Mouse (Mus musculus) liver, postnatal 0 days (tissue): Measurements from ENCODE around the gene Arhgef18. TPM values are rescaled to one million over a fixed set of nuclear protein-coding genes. Genes with fewer than 3 reads are reported as not detected.
A peak's percentile ranks its signal among the peaks of the same experiment; 100 is the strongest.

Experiments
- ATAC-seq: fragments of 200-750 bp; cut with Nextera tagmentation; 2 replicates; pipeline ENCODE4 v1.8.0; 2017; ENCODE audit warnings: mild to moderate bottlenecking, moderate library complexity
- DNase-seq: peaks from one replicate; pipeline ENCODE4 v3.0.0-alpha.2; 2016
- H3K27ac ChIP-seq: fragments of 300-500 bp; sonication (generic); 2 replicates; pipeline ENCODE4 v1.5.1; 2014; ENCODE audit warnings: antibody characterized with exemption, moderate library complexity, mild to moderate bottlenecking, low read depth
- H3K27me3 ChIP-seq: fragments of 300-500 bp; sonication (generic); 2 replicates; pipeline ENCODE4 v1.6.1; 2014; ENCODE audit warnings: low read length, control low read depth, mixed read lengths; ENCODE audit not compliant: insufficient read depth
- H3K36me3 ChIP-seq: fragments of 300-500 bp; sonication (generic); replicated peaks from 2 replicates; pipeline ENCODE4 v1.6.1; 2014; ENCODE audit warnings: mild to moderate bottlenecking, control low read depth, low read length, moderate library complexity, mixed read lengths; ENCODE audit not compliant: insufficient read depth
- H3K4me1 ChIP-seq: fragments of 300-500 bp; sonication (generic); 2 replicates; pipeline ENCODE4 v1.6.1; 2014; ENCODE audit warnings: antibody characterized with exemption, mild to moderate bottlenecking, control low read depth; ENCODE audit not compliant: insufficient read depth
- H3K4me2 ChIP-seq: fragments of 300-500 bp; sonication (generic); 2 replicates; pipeline ENCODE4 v1.6.1; 2014; ENCODE audit warnings: low read depth, mild to moderate bottlenecking, low read length, moderate library complexity, mixed read lengths
- H3K4me3 ChIP-seq: fragments of 300-500 bp; sonication (generic); 2 replicates; pipeline ENCODE4 v1.5.1; 2014; ENCODE audit warnings: low read depth, low read length
- H3K9ac ChIP-seq: fragments of 300-500 bp; sonication (generic); replicated peaks from 2 replicates; pipeline ENCODE4 v1.6.1; 2014; ENCODE audit warnings: mild to moderate bottlenecking, moderate library complexity
- H3K9me3 ChIP-seq: fragments of 300-500 bp; sonication (generic); 2 replicates; pipeline ENCODE4 v1.6.1; 2016; ENCODE audit warnings: mild to moderate bottlenecking, control low read depth, low read length, mixed read lengths
- CTCF ChIP-seq: sonication (generic); IDR thresholded peaks from 2 replicates; pipeline ENCODE4 v1.5.1; 2016; ENCODE audit warnings: antibody characterized with exemption, low read depth
- EP300 ChIP-seq: IDR thresholded peaks from 2 replicates; pipeline ENCODE4 v1.6.1; 2016; ENCODE audit warnings: antibody characterized with exemption, low read depth, mild to moderate bottlenecking
- WGBS: fragments of 180-500 bp; shearing (Covaris S2); extraction: QIAGEN DNeasy Blood & Tissue Kit; methylation state at CpG from one replicate; pipeline ENCODE4 v1.1.7; 2014; ENCODE audit not compliant: insufficient replicate concordance; 5-methylcytosine and 5-hydroxymethylcytosine counted together
- polyA plus RNA-seq: library from polyadenylated mRNA; unstranded; fragments of >200 nt; fragmentation: Nextera tagmentation; extraction: Ambion mirVana; gene quantifications from 2 replicates; pipeline ENCODE4 v1.2.1, GENCODE M21; 2015

The Arhgef18 gene
- polyA plus RNA-seq, 1 experiment from 2014 or later, result 1.9 TPM

DNA sequence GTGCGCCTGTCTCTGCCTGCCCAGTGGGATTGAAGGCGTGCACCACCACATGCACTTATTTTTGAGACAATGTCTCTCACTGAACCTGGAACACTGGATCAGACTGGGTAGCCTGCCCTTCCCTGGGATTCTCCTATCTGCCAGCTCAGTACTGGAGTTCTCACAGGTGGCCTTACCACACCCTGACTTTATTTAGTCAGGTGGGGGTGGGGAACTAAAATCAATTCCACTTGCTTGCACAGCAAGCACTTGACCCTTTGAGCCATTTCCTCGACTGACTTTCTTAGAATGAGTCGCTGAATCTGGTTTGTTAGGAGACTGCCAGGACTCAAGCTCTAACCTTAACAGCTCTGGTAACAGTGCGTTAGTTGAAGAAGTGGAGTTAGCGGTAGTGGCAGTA, 40.1 kb upstream of the Arhgef18 start:
- Histone ChIP-seq H3K36me3 (no peaks in the 10 kb centered on the region), H3K4me3 (peak overlapping the region; percentile 40; the same call in 1 of the 2 replicates), H3K4me2 (peak overlapping the region; percentile 61), H3K4me1 (peaks cover 23% of the 10 kb centered on the region), H3K9ac (no peak overlapping the region), H3K27ac (peak overlapping the region; percentile 86), H3K9me3 (no peaks in the 10 kb centered on the region), H3K27me3 (no peaks in the 10 kb centered on the region)
- TF ChIP-seq EP300, result no peak
- TF ChIP-seq CTCF, result no peak
- DNase-seq, result no peak
- 40% methylated on average over 6 of the region's 6 CpGs for WGBS
- ATAC-seq, result no peak

DNA sequence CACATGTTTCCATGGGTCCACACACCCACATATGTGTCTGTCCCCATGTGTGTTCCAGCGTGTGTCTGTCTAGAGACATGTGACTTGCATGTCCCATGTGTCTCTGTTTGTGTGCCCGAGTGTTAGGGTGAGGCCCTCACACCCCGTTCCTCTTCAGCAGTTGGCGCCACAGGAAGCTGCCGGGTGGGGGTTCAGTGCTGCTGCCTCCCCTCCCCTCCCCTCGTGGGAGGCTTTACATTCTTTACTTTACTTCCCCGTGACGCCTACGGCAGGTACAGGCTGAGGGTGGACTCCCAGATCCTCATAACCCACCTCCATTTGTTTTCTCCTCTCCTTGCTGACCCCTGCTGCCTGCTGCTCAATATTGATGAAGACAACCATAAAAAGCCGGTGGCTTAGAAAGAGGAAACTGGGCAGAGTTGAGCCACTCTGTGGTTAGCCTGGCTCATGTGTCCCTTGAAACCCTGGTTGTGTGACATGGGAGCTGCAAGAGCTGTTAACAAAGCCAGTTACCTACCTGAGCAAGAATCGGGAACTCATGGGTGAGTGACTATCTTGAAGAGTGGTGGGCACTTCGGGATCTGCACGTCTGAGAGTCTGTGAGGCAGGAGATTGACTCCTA, 39.5 kb upstream of the Arhgef18 start, which contains the start of gene A430078G23Rik:
TSS of gene A430078G23Rik (plus strand) at position 227 of the 622 bp plus-strand sequence.
- Histone ChIP-seq H3K9ac (peak within 1 kb of the TSS; percentile 41), H3K4me3 (peak within 1 kb of the TSS; percentile 40), H3K27me3 (no peaks in the 10 kb centered on the region), H3K27ac (peak within 1 kb of the TSS; percentile 86), H3K9me3 (no peaks in the 10 kb centered on the region), H3K36me3 (no peaks in the 10 kb centered on the region), H3K4me1 (peaks cover 23% of the 10 kb centered on the region), H3K4me2 (peak within 1 kb of the TSS; percentile 61)
- peak; percentile 42 for ATAC-seq
- TF ChIP-seq EP300 (0 out of 2 replicates have a peak, but pooled peaks have one; percentile 17), CTCF (no peak)
- peak; percentile 62 for DNase-seq
- WGBS, result 16% methylated on average over 13 of the region's 13 CpGs

DNA sequence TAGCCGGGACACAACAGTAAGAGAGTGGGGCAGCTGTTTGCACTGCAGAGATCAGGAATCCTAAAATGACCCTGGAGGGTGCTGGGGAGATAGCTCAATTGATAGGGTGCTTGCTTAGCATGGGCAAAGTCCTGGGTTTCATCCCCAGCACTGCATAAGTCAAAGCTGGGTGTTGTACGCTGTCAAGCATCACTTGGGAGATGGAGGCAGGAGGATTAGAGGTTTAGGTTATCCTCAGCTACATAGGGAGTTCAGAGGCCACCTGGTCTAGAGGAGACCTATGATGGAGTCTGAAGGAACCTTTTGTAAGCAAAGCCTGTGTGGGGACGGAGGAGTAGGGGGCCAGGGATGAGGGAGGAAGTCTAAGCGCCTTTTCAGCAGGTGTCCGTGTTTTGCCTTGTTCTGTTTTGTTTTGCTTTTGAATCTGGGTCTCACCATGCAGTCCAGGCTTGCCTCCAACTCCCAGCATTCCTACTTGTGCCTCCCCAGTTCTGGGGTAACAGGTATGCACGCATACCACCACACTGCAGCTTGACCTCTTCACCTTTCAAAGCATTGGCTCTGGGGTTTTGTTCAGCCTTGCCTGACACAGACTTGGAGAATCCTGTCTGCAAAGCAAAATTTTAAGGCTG, 38.9 kb upstream of the Arhgef18 start:
- H3K27ac ChIP-seq, result peak overlapping the region; percentile 86
- H3K9ac ChIP-seq, result peak overlapping the region; percentile 41
- H3K4me3 ChIP-seq, result peak overlapping the region; percentile 40
- peaks cover 23% of the 10 kb centered on the region for H3K4me1 ChIP-seq
- DNase-seq (no peak), ATAC-seq (peak; percentile 10; the same call in 1 of the 2 replicates)
- no peaks in the 10 kb centered on the region for H3K27me3 ChIP-seq
- H3K9me3 ChIP-seq, result no peaks in the 10 kb centered on the region
- 32% methylated on average over 6 of the region's 6 CpGs for WGBS
- H3K36me3 ChIP-seq, result peaks cover 2% of the 10 kb centered on the region; the same call in 1 of the 2 replicates
- no peak for TF ChIP-seq EP300
- no peak for TF ChIP-seq CTCF
- peak overlapping the region; percentile 61 for H3K4me2 ChIP-seq

DNA sequence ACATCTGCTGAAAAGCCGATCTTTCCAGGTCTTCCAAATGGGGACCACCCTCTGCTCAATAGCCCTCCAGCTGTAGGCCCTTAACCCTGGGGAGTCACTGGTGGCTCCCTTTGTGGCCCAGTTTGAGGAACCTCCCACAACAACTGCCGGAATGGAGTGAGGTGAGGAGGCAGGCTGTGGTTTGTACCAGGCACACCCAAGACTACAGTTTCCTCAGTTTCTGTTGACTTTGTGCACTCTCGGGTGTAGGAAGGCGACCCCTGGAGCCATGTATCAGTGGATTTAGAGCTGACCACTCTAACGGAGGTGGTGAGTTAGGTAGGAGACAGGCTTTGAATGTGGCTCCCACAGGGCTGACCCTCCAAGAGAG, 38.4 kb upstream of the Arhgef18 start:
- Histone ChIP-seq H3K4me3 (peak overlapping the region; percentile 40), H3K27me3 (no peaks in the 10 kb centered on the region), H3K9ac (peak overlapping the region; percentile 41), H3K4me1 (peaks cover 23% of the 10 kb centered on the region), H3K36me3 (peaks cover 4% of the 10 kb centered on the region; the same call in 1 of the 2 replicates), H3K4me2 (peak overlapping the region; percentile 61), H3K27ac (peak overlapping the region; percentile 86), H3K9me3 (no peaks in the 10 kb centered on the region)
- DNase-seq (peak; percentile 42), ATAC-seq (peak; percentile 18; the same call in 1 of the 2 replicates)
- 29% methylated on average over 5 of the region's 5 CpGs for WGBS
- no peak for TF ChIP-seq CTCF
- TF ChIP-seq EP300, result no peak

DNA sequence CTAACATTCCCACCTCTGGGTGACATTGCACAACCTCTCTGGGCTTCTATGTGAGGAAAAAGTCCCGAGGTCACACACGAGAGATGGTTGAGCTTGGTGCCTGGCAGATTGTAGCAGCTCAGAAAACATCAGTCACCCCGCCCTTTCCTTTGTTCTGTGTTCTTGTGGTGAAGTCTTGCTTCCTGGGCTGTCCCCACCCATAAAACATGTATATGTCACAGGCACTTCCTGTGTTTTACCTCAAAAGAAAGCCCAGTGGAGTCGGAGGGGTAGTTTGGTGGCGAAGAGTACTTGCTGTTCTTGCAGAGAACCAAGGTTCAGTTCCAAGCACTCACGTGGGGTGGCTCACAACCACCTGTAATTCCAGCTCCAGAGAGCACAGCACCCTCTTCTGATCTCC, 37.2 kb upstream of the Arhgef18 start:
- Histone ChIP-seq H3K27ac (peak overlapping the region; percentile 86), H3K36me3 (peaks cover 4% of the 10 kb centered on the region; the same call in 1 of the 2 replicates), H3K4me1 (peaks cover 23% of the 10 kb centered on the region), H3K9ac (no peak overlapping the region), H3K9me3 (no peaks in the 10 kb centered on the region), H3K4me3 (0 out of 2 replicates have a peak overlapping the region, but pooled peaks have one; percentile 40), H3K4me2 (peak overlapping the region; percentile 61; the same call in 1 of the 2 replicates), H3K27me3 (no peaks in the 10 kb centered on the region)
- DNase-seq, result peak; percentile 36
- ATAC-seq, result peak; percentile 47
- TF ChIP-seq CTCF, result peak; percentile 36; the same call in 1 of the 2 replicates
- TF ChIP-seq EP300, result no peak
- WGBS, result 46% methylated on average over 6 of the region's 6 CpGs

DNA sequence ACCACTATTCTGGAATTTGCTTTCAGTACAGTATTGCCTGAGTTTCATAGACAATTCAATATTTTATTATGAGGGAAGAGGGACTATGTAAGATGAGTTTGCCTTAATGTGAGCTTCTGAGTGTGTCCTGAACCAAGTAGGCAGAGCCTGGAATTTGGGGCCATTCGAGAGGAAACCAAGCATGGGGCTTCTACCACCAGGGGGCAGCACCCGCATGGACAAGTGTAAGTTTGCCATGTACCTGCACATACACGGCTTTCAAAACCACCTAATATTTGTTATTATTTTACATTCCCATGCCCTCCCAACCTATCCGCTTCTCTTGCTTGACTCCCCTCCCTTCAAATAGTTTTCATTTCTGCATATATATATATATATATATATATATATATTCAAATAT, 34.7 kb upstream of the Arhgef18 start:
- H3K4me1 ChIP-seq, result peaks cover 16% of the 10 kb centered on the region
- no peak overlapping the region for H3K4me2 ChIP-seq
- WGBS, result 16% methylated on average over 4 of the region's 4 CpGs
- no peaks in the 10 kb centered on the region for H3K27me3 ChIP-seq
- peak; percentile 89 for TF ChIP-seq CTCF
- no peak for TF ChIP-seq EP300
- no peak overlapping the region for H3K27ac ChIP-seq
- ATAC-seq, result no peak
- H3K9ac ChIP-seq, result no peak overlapping the region
- H3K9me3 ChIP-seq, result no peaks in the 10 kb centered on the region
- H3K36me3 ChIP-seq, result peaks cover 4% of the 10 kb centered on the region; the same call in 1 of the 2 replicates
- H3K4me3 ChIP-seq, result no peak overlapping the region
- peak; percentile 88 for DNase-seq
